Mouse (Mus musculus) liver, embryonic 12.5 days (tissue): Measurements from ENCODE around the gene Tekt1. TPM values are rescaled to one million over a fixed set of nuclear protein-coding genes. Genes with fewer than 3 reads are reported as not detected.

Experiments used
- ATAC-seq: fragments of 200-750 bp; cut with Nextera tagmentation; 2 replicates; pipeline ENCODE4 v1.8.0; 2017; ENCODE audit warnings: moderate number of reproducible peaks, mild to moderate bottlenecking, moderate library complexity
- H3K27ac ChIP-seq: fragments of 300-500 bp; sonication (generic); 2 replicates; pipeline ENCODE4 v1.5.1; 2016; ENCODE audit warnings: mild to moderate bottlenecking
- H3K27me3 ChIP-seq: fragments of 300-500 bp; sonication (generic); replicated peaks from 2 replicates; pipeline ENCODE4 v1.6.1; 2016; ENCODE audit warnings: mild to moderate bottlenecking, moderate library complexity
- H3K36me3 ChIP-seq: fragments of 300-500 bp; sonication (generic); 2 replicates; pipeline ENCODE4 v1.6.1; 2016; ENCODE audit warnings: mild to moderate bottlenecking, moderate library complexity
- H3K4me1 ChIP-seq: fragments of 300-500 bp; sonication (generic); 2 replicates; pipeline ENCODE4 v1.6.1; 2016
- H3K4me2 ChIP-seq: fragments of 300-500 bp; sonication (generic); 2 replicates; pipeline ENCODE4 v1.6.1; 2016; ENCODE audit warnings: mild to moderate bottlenecking, moderate library complexity
- H3K4me3 ChIP-seq: fragments of 300-500 bp; sonication (generic); 2 replicates; pipeline ENCODE4 v1.5.1; 2016; ENCODE audit warnings: mild to moderate bottlenecking, moderate library complexity
- H3K9ac ChIP-seq: fragments of 300-500 bp; sonication (generic); 2 replicates; pipeline ENCODE4 v1.6.1; 2016; ENCODE audit warnings: mild to moderate bottlenecking, moderate library complexity
- H3K9me3 ChIP-seq: fragments of 300-500 bp; sonication (generic); replicated peaks from 2 replicates; pipeline ENCODE4 v1.6.1; 2016; ENCODE audit warnings: mild to moderate bottlenecking, moderate library complexity
- WGBS: fragments of 180-500 bp; shearing (Covaris S2); methylation state at CpG from one replicate; pipeline ENCODE4 v1.1.7; 2016; ENCODE audit not compliant: insufficient replicate concordance; 5-methylcytosine and 5-hydroxymethylcytosine counted together
- polyA plus RNA-seq: library from polyadenylated mRNA; unstranded; fragments of >200 nt; fragmentation: Nextera tagmentation; extraction: Ambion mirVana; gene quantifications from 2 replicates; pipeline ENCODE4 v1.2.1, GENCODE M21; 2016

Tekt1 gene
- polyA plus RNA-seq, 1 experiment from 2014 or later, result 0.08 TPM

GRCm38 (mm10) chr11:72334653-72335052 is 27.6 kb downstream of the Tekt1 start:
- ATAC-seq, result no peak
- H3K36me3 ChIP-seq, result no peaks in the 10 kb centered on the region
- peaks cover 13% of the 10 kb centered on the region; the same call in 1 of the 2 replicates for H3K27me3 ChIP-seq
- WGBS, result 53% methylated on average over 4 of the region's 4 CpGs
- no peak overlapping the region for H3K4me3 ChIP-seq
- no peak overlapping the region for H3K4me2 ChIP-seq
- no peaks in the 10 kb centered on the region for H3K4me1 ChIP-seq
- no peak overlapping the region for H3K27ac ChIP-seq
- no peak overlapping the region for H3K9ac ChIP-seq
- H3K9me3 ChIP-seq, result no peaks in the 10 kb centered on the region

DNA sequence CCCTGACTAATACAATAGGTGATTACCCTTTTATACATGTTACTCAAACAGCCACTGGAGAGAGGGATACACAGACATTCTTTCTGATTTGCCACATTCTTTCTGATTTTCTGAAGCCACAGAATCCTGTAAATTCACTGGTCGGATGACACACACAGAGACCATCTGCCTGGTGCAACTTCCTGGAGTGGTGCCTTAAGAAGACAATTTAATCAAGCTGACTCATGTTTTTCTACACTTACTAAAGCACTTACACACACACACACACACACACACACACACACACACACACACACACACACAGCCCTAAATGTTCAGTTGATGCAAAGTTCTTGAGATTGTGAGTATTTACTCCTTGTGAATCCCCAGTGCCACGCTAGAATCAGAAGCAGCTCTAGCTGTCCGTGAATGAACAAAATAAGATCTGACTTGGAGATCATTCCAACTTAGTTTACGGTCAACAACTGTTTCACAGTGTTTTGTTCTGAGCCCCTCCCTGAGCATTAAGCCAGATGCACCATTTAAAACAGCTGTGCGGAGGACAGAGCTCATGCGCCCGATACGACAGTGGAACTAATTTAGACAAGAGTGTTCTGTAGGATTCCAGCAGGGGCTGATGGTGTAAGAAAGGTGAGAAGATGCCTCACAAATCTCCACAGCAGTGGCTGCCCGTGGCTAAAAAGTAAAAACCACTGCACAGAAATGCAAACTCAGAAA is 29.1 kb downstream of the Tekt1 start:
- WGBS, result 69% methylated on average over 9 of the region's 9 CpGs
- Histone ChIP-seq H3K4me2 (no peak overlapping the region), H3K4me3 (no peak overlapping the region), H3K4me1 (no peaks in the 10 kb centered on the region), H3K27ac (no peak overlapping the region), H3K27me3 (0 out of 2 replicates have a peak, but pooled peaks cover 5% of the 10 kb centered on the region), H3K9me3 (no peaks in the 10 kb centered on the region), H3K9ac (no peak overlapping the region), H3K36me3 (no peaks in the 10 kb centered on the region)
- no peak for ATAC-seq

DNA sequence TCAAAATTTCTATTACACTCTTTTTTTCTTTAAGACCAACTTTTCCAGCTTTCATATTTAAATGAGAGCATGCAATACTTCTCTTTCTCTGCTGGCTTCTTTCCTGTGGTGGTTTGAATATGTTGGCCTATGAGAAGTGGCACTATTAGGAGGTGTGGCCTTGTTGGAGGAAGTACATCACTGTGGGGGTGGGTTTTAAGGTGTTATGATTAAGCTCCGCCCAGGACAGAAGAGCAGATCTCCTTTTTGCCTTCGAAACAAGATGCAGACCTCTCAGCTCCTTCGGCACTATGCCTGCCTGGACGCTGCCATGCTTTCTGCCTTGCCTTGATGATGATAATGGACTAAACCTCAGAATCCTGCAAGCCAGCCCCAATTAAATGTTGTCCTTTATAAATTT is 36.5 kb downstream of the Tekt1 start:
- H3K9ac ChIP-seq, result no peak overlapping the region
- no peak overlapping the region for H3K4me3 ChIP-seq
- H3K4me2 ChIP-seq, result no peak overlapping the region
- H3K36me3 ChIP-seq, result no peaks in the 10 kb centered on the region
- H3K27ac ChIP-seq, result no peak overlapping the region
- ATAC-seq, result no peak
- no peaks in the 10 kb centered on the region for H3K4me1 ChIP-seq
- 63% methylated on average over 4 of the region's 4 CpGs for WGBS
- H3K27me3 ChIP-seq, result peaks cover 3% of the 10 kb centered on the region; the same call in 1 of the 2 replicates
- H3K9me3 ChIP-seq, result no peaks in the 10 kb centered on the region

- Histone ChIP-seq H3K27me3 (peaks cover 3% of the 10 kb centered on the region; the same call in 1 of the 2 replicates), H3K4me3 (no peak overlapping the region), H3K36me3 (no peaks in the 10 kb centered on the region), H3K27ac (no peak overlapping the region), H3K9ac (no peak overlapping the region), H3K4me1 (no peaks in the 10 kb centered on the region), H3K4me2 (no peak overlapping the region), H3K9me3 (no peaks in the 10 kb centered on the region)
- ATAC-seq, result no peak
- WGBS, result 51% methylated on average over 3 of the region's 3 CpGs
These were observed 37.8 kb downstream of the Tekt1 start for GRCm38 (mm10) chr11:72324431-72324830.

GRCm38 (mm10) chr11:72318026-72318425 is 44.2 kb downstream of the Tekt1 start:
- Histone ChIP-seq H3K27me3 (peaks cover 52% of the 10 kb centered on the region), H3K4me2 (no peak overlapping the region), H3K9me3 (no peaks in the 10 kb centered on the region), H3K36me3 (no peaks in the 10 kb centered on the region), H3K9ac (no peak overlapping the region), H3K27ac (no peak overlapping the region), H3K4me1 (no peaks in the 10 kb centered on the region), H3K4me3 (no peak overlapping the region)
- ATAC-seq, result no peak
- 52% methylated on average over 5 of the region's 5 CpGs for WGBS

GRCm38 (mm10) chr11:72314151-72314895 is 47.9 kb downstream of the Tekt1 start, which contains the start of gene Fbxo39:
Gene Fbxo39 (plus strand): TSS chr11:72314444.
- peak within 1 kb of the TSS; percentile 26 for H3K4me2 ChIP-seq
- no peak within 1 kb of the TSS for H3K27ac ChIP-seq
- no peak within 1 kb of the TSS for H3K9ac ChIP-seq
- H3K27me3 ChIP-seq, result peaks cover 58% of the 10 kb centered on the region
- no peak for ATAC-seq
- WGBS, result 10% methylated on average over 42 of the region's 42 CpGs
- H3K4me1 ChIP-seq, result no peaks in the 10 kb centered on the region
- H3K4me3 ChIP-seq, result no peak within 1 kb of the TSS
- no peaks in the 10 kb centered on the region for H3K9me3 ChIP-seq
- H3K36me3 ChIP-seq, result no peaks in the 10 kb centered on the region

DNA sequence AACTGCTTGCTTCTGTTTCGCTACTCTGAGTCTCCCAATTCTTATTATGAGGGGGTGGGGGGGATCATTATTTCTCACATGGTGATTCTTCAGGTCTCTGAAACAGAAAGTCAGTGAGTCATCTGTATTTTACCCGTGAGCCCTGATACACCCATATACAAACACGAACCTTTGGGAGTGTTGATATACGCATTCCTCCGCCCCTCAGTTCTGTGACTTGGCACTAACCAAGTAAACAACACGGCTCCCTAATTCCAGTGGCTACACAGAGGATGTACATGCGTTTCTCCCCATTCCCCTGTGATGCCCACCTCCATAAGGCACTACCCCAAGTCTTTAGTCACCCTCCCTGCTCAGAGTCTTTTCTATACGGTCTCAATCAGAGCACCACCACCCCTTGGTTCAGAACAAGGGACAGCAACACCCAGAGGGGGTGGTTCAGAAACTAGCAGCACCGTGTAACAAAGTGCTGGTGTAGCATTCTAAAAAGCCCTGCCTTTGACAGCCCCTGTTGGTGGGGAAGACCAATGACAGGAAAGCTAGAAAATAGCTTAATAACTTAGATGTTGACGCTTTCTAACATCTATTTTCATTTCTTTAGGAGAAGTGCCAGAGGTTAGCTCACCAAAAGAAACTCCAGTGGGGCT is 50.8 kb downstream of the Tekt1 start:
- WGBS, result 61% methylated on average over 10 of the region's 10 CpGs
- H3K4me2 ChIP-seq, result no peak overlapping the region

DNA sequence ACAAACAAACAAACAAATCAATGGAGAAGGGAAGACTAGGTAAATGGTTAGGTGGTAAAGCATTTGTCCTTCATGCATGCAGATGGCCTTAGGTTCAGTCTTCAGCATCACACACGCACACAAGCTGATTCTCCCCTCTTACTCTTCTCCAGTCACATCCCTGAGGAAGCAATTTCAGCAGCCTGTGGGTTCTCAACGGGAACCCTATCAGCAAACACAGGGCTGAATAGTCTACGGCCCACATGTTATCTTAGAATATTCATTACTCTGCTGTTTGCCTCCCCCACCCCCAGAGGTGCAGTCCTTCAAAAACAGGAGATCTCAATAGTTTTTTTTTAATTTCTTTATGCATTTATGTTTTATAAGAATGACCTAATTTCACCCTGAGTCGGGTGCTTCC is 51.8 kb downstream of the Tekt1 start:
- Histone ChIP-seq H3K36me3 (no peaks in the 10 kb centered on the region), H3K9ac (no peak overlapping the region), H3K4me3 (no peak overlapping the region), H3K4me2 (no peak overlapping the region), H3K27me3 (peaks cover 34% of the 10 kb centered on the region), H3K9me3 (no peaks in the 10 kb centered on the region), H3K4me1 (no peaks in the 10 kb centered on the region), H3K27ac (no peak overlapping the region)
- 48% methylated on average over 4 of the region's 4 CpGs for WGBS
- no peak for ATAC-seq

More for the DNA sequence above, 50.8 kb downstream of the Tekt1 start:
- no peak overlapping the region for H3K9ac ChIP-seq
- no peak overlapping the region for H3K27ac ChIP-seq
- H3K27me3 ChIP-seq, result peaks cover 41% of the 10 kb centered on the region
- no peaks in the 10 kb centered on the region for H3K36me3 ChIP-seq
- ATAC-seq, result no peak
- no peaks in the 10 kb centered on the region for H3K9me3 ChIP-seq
- H3K4me3 ChIP-seq, result no peak overlapping the region
- no peaks in the 10 kb centered on the region for H3K4me1 ChIP-seq

- no peaks in the 10 kb centered on the region for H3K4me1 ChIP-seq
- no peak overlapping the region for H3K4me3 ChIP-seq
- 36% methylated on average over 2 of the region's 2 CpGs for WGBS
- no peaks in the 10 kb centered on the region for H3K36me3 ChIP-seq
- H3K27me3 ChIP-seq, result peaks cover 29% of the 10 kb centered on the region
- no peak for ATAC-seq
- H3K9ac ChIP-seq, result no peak overlapping the region
- H3K9me3 ChIP-seq, result no peaks in the 10 kb centered on the region
- no peak overlapping the region for H3K4me2 ChIP-seq
- H3K27ac ChIP-seq, result no peak overlapping the region
These were observed 53.3 kb downstream of the Tekt1 start for GRCm38 (mm10) chr11:72308982-72309381.

GRCm38 (mm10) chr11:72307461-72307860 is 54.8 kb downstream of the Tekt1 start:
- H3K27ac ChIP-seq, result no peak overlapping the region
- H3K9ac ChIP-seq, result no peak overlapping the region
- H3K4me3 ChIP-seq, result no peak overlapping the region
- ATAC-seq, result no peak
- WGBS, result 66% methylated on average over 5 of the region's 5 CpGs
- no peaks in the 10 kb centered on the region for H3K4me1 ChIP-seq
- no peaks in the 10 kb centered on the region for H3K9me3 ChIP-seq
- H3K27me3 ChIP-seq, result peaks cover 13% of the 10 kb centered on the region
- no peak overlapping the region for H3K4me2 ChIP-seq
- H3K36me3 ChIP-seq, result no peaks in the 10 kb centered on the region

DNA sequence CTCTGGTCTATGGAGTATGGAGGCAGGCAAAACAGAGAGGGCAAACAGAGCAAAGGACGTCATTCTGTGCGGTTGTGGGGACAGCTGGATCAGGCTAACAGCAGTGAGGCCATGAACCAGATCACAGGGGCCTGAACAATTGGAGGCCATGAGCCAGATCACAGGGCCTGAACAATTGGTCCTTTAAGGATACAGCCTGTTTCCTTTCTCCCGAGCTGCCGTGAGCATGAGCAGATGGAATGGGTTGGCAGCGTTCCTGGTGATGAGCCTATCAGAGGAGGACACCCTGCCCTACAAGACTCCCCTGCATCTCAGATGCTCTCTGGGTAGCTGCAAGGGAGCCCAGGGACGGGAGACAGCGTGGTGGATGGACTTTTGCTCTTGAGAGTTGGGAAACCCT is 60.0 kb downstream of the Tekt1 start:
- Histone ChIP-seq H3K4me1 (0 out of 2 replicates have a peak, but pooled peaks cover 10% of the 10 kb centered on the region), H3K9ac (no peak overlapping the region), H3K36me3 (no peaks in the 10 kb centered on the region), H3K27me3 (peaks cover 10% of the 10 kb centered on the region; the same call in 1 of the 2 replicates), H3K27ac (no peak overlapping the region), H3K4me2 (peak overlapping the region; percentile 37), H3K9me3 (no peaks in the 10 kb centered on the region), H3K4me3 (peak overlapping the region; percentile 24; the same call in 1 of the 2 replicates)
- 80% methylated on average over 7 of the region's 7 CpGs for whole genome bisulfite sequencing
- no peak for ATAC-seq

DNA sequence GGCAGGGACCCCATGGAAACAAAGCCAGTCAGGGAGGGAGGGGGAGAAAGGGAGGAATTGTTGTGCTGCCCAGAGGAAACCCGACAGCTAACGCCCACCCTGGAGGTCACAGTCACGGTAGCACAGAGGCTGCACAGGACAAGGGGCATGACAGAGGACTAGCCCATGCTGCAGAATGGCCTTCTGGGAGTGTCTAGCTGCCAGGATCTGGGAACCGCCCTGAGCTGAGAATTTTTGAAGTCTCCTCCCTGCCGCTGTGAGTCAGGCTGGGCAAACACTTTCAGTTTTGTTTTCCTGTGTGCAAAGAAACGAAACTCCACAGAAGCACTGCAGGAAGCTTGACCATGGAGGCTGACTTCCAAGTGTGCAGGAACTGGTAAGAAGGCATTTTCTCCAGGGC is 60.9 kb downstream of the Tekt1 start, which contains the start of gene Xaf1:
Xaf1 (plus strand) TSS at position 296 of the 400 bp plus-strand sequence.
- Histone ChIP-seq H3K4me3 (peak within 1 kb of the TSS; percentile 24; the same call in 1 of the 2 replicates), H3K9me3 (no peaks in the 10 kb centered on the region), H3K9ac (no peak within 1 kb of the TSS), H3K4me1 (0 out of 2 replicates have a peak, but pooled peaks cover 10% of the 10 kb centered on the region), H3K27ac (no peak within 1 kb of the TSS), H3K36me3 (no peaks in the 10 kb centered on the region), H3K4me2 (peak within 1 kb of the TSS; percentile 37), H3K27me3 (peaks cover 10% of the 10 kb centered on the region; the same call in 1 of the 2 replicates)
- 14% methylated on average over 6 of the region's 6 CpGs for WGBS
- peak; percentile 49 for ATAC-seq
